Mouse (Mus musculus) neural tube, embryonic 12.5 days (tissue): ENCODE data around the gene Tnf. TPM values are rescaled to one million over a fixed set of nuclear protein-coding genes. Genes with fewer than 3 reads are reported as not detected.

Experiments
- ATAC-seq: fragments of 200-750 bp; cut with Nextera tagmentation; 2 replicates; pipeline ENCODE4 v1.8.0; 2017; ENCODE audit warnings: low read depth, mild to moderate bottlenecking, moderate TSS enrichment, moderate library complexity; ENCODE audit not compliant: low FRiP score
- H3K27ac ChIP-seq: fragments of 300-500 bp; sonication (generic); 2 replicates; pipeline ENCODE4 v1.5.1; 2016
- H3K27me3 ChIP-seq: fragments of 300-500 bp; sonication (generic); replicated peaks from 2 replicates; pipeline ENCODE4 v1.6.1; 2016; ENCODE audit warnings: mild to moderate bottlenecking
- H3K36me3 ChIP-seq: fragments of 300-500 bp; sonication (generic); 2 replicates; pipeline ENCODE4 v1.6.1; 2016; ENCODE audit warnings: mild to moderate bottlenecking
- H3K4me1 ChIP-seq: fragments of 300-500 bp; sonication (generic); 2 replicates; pipeline ENCODE4 v1.6.1; 2016
- H3K4me2 ChIP-seq: fragments of 300-500 bp; sonication (generic); replicated peaks from 2 replicates; pipeline ENCODE4 v1.6.1; 2016; ENCODE audit warnings: mild to moderate bottlenecking
- H3K4me3 ChIP-seq: fragments of 300-500 bp; sonication (generic); 2 replicates; pipeline ENCODE4 v1.5.1; 2016
- H3K9ac ChIP-seq: fragments of 300-500 bp; sonication (generic); 2 replicates; pipeline ENCODE4 v1.6.1; 2016; ENCODE audit warnings: mild to moderate bottlenecking
- H3K9me3 ChIP-seq: fragments of 300-500 bp; sonication (generic); 2 replicates; pipeline ENCODE4 v1.6.1; 2016; ENCODE audit warnings: mild to moderate bottlenecking
- WGBS: fragments of 180-500 bp; shearing (Covaris S2); methylation state at CpG from one replicate; pipeline ENCODE4 v1.1.7; 2016; 5-methylcytosine and 5-hydroxymethylcytosine counted together
- polyA plus RNA-seq: library from polyadenylated mRNA; unstranded; fragments of >200 nt; fragmentation: Nextera tagmentation; extraction: Ambion mirVana; gene quantifications from 2 replicates; pipeline ENCODE4 v1.2.1, GENCODE M21; 2016

The Tnf gene
- 0.18 TPM in 1 of 2 replicates, not detected in the other for polyA plus RNA-seq

DNA sequence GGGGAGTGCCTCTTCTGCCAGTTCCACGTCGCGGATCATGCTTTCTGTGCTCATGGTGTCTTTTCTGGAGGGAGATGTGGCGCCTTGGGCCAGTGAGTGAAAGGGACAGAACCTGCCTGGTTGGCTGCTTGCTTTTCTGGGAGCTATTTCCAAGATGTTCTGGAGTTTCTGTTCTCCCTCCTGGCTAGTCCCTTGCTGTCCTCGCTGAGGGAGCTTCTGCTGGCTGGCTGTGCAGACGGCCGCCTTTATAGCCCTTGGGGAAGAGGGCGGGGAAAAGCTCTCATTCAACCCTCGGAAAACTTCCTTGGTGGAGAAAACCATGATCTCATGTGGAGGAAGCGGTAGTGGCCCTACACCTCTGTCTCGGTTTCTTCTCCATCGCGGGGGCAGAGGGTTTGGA lies at the start of gene Tnf:
Gene Tnf, minus strand, starts transcription at position 221 of the 400 bp plus-strand sequence.
- H3K36me3 ChIP-seq = no peaks in the 10 kb centered on the region
- H3K4me1 ChIP-seq = no peaks in the 10 kb centered on the region
- 35% methylated on average over 13 of the region's 13 CpGs for WGBS
- H3K9ac ChIP-seq = no peak within 1 kb of the TSS
- no peaks in the 10 kb centered on the region for H3K9me3 ChIP-seq
- no peak within 1 kb of the TSS for H3K4me2 ChIP-seq
- no peak within 1 kb of the TSS for H3K4me3 ChIP-seq
- H3K27me3 ChIP-seq = peaks cover 23% of the 10 kb centered on the region
- H3K27ac ChIP-seq = no peak within 1 kb of the TSS
- no peak for ATAC-seq

DNA sequence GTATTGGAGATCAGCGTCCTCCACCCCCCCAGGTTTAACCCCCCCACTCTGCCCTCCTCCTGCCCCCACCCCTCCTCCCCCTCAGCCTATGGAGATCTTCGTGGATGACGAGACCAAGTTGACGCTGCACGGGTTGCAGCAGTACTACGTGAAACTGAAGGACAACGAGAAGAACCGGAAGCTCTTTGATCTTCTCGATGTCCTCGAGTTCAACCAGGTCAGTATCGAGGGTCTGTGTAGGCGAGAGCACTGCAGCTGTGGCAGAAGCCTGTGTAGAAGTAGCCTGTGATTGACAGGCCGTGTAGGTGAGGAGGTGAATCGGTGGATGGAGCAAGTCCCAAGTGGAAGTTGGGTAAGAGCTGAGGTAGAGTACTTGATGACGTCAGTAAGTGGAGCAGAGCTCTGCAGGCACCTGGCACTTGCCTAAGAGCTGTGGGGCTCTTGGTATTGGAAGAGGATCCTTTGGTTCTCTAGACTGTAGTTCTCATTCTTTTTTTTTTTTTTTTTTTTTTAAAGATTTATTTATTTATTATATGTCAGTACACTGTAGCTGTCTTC lies 49.4 kb upstream of the Tnf start:
- Histone ChIP-seq H3K27me3 (no peaks in the 10 kb centered on the region), H3K36me3 (peaks cover 80% of the 10 kb centered on the region), H3K9ac (no peak overlapping the region), H3K9me3 (no peaks in the 10 kb centered on the region), H3K4me3 (no peak overlapping the region), H3K27ac (no peak overlapping the region), H3K4me1 (peaks cover 4% of the 10 kb centered on the region; the same call in 1 of the 2 replicates), H3K4me2 (no peak overlapping the region)
- WGBS = 89% methylated on average over 15 of the region's 15 CpGs
- no peak for ATAC-seq

DNA sequence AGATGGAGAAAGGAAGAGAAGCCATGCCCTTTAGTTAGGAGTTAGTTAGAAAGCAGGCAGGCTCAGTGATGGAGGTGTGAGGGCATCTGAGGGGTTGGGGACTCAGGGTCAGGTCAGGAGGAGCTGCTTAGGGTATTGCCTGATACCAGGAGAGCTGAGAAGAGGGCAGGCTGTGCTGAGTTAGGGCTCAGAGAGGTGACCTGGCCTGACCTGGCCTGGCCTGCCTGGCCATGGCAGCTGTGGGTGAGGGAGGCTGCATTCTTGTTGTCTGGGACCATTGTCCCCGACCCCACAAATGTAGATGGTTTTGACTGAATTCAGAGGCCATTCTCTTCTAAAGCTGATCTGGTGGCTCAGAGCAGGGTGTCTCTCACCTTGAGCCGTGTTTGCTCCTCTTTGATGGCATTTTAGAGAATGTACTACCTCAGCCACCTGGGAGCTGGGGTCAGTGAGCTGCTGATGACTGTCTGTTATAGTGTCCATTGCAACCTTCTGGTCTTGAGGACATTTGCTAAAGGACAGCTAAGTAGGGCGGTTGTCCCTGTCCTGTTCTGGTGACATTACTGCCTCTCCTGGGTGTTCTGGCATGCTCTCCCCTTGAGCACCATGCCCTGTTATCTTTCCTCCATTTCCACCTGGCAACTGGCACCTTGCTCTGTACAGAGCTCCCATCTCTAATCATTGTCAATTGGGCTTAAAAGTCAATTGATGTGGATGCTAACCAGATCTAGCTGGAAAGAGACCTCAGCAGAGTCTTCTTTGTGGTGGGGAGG lies 48.7 kb upstream of the Tnf start:
- Histone ChIP-seq H3K36me3 (peaks cover 88% of the 10 kb centered on the region), H3K4me3 (no peak overlapping the region), H3K9ac (no peak overlapping the region), H3K27ac (no peak overlapping the region), H3K27me3 (no peaks in the 10 kb centered on the region), H3K4me2 (no peak overlapping the region), H3K4me1 (peaks cover 11% of the 10 kb centered on the region), H3K9me3 (no peaks in the 10 kb centered on the region)
- no peak for ATAC-seq
- 89% methylated on average over 3 of the region's 3 CpGs for WGBS

DNA sequence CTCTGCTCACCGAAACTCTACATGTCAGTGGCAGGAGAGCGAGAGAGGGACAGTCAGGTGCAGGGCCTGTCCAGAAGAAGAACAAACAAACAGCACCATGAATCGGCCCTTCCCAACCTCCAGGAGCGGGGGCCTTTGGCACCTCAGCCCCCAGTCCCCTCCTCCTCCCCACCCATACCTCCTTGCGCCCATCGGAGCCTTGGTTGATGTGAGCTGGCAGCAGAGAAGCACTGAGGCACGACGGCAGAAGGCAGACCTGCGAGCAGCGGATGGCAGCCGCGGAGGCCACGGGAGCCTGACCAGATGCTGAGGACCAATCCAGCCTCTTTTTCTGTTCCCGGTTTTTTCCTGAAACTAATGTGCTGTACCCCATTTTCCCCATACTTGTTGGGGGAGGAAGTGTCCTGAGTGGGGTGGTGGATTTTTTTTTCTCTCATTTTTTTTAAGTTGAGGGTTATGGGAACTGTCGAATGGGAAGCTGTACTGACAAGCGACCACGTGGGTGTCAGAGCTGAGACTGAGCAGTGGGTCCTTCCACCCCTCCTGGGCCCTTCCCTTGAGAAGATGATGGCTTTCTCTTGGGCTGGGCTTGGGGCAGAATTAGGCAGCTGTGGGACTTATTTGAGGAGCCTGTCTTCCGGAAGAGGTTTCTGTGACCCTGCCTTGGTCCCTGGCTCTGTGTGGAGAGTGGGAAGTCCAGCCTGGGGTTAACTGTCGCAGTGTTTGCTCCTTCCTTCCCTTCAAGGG lies 47.8 kb upstream of the Tnf start:
- no peak for ATAC-seq
- Histone ChIP-seq H3K9me3 (no peaks in the 10 kb centered on the region), H3K4me2 (no peak overlapping the region), H3K4me1 (peaks cover 20% of the 10 kb centered on the region), H3K4me3 (no peak overlapping the region), H3K9ac (no peak overlapping the region), H3K27ac (no peak overlapping the region), H3K36me3 (peaks cover 97% of the 10 kb centered on the region), H3K27me3 (no peaks in the 10 kb centered on the region)
- WGBS = 86% methylated on average over 19 of the region's 19 CpGs

DNA sequence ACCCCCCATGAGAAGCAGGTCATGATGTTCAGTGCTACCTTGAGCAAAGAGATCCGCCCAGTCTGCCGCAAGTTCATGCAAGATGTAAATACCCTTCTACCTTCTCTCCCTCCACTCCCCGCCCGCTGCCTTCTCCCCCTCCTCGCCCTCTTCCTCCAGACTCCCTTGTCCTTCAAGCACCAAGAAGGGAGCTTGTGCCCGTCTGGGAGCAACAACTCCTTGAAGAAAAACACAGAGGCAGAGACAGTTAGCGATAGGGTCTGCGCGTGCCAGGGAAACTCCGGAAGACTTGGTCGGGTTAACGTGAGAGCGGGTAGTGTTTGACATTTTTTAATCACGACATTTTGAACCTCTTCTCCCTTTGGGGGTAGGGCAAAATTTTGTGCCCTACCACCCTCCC lies 47.2 kb upstream of the Tnf start:
- H3K36me3 ChIP-seq = peaks cover 97% of the 10 kb centered on the region
- H3K9ac ChIP-seq = no peak overlapping the region
- no peak for ATAC-seq
- 91% methylated on average over 14 of the region's 14 CpGs for WGBS
- H3K4me1 ChIP-seq = peaks cover 27% of the 10 kb centered on the region
- H3K4me3 ChIP-seq = no peak overlapping the region
- H3K27me3 ChIP-seq = no peaks in the 10 kb centered on the region
- no peak overlapping the region for H3K4me2 ChIP-seq
- no peaks in the 10 kb centered on the region for H3K9me3 ChIP-seq
- H3K27ac ChIP-seq = no peak overlapping the region

DNA sequence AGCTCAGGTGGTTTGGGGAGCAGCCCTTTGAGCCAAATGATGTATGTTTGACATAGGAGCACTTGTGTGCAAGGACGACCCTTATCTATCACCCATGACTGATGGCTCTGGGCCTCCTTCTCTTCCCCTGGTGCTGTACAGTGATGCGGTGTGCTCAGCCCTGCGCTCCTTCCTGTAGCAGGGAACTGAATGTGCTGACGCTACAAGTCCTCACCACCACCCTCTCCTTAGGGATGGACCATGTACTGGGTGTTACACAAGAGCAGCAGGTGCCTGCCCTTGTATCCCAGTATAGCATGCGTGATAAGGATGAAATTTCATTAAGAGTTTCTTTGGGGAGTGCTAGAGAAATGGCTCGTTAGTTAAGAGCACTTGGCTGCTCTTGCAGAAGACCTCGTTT lies 45.3 kb upstream of the Tnf start:
- Histone ChIP-seq H3K4me1 (peaks cover 34% of the 10 kb centered on the region), H3K36me3 (peaks cover 85% of the 10 kb centered on the region), H3K4me3 (no peak overlapping the region), H3K27me3 (no peaks in the 10 kb centered on the region), H3K9me3 (no peaks in the 10 kb centered on the region), H3K4me2 (no peak overlapping the region), H3K9ac (no peak overlapping the region), H3K27ac (no peak overlapping the region)
- 85% methylated on average over 7 of the region's 7 CpGs for WGBS
- ATAC-seq = no peak

DNA sequence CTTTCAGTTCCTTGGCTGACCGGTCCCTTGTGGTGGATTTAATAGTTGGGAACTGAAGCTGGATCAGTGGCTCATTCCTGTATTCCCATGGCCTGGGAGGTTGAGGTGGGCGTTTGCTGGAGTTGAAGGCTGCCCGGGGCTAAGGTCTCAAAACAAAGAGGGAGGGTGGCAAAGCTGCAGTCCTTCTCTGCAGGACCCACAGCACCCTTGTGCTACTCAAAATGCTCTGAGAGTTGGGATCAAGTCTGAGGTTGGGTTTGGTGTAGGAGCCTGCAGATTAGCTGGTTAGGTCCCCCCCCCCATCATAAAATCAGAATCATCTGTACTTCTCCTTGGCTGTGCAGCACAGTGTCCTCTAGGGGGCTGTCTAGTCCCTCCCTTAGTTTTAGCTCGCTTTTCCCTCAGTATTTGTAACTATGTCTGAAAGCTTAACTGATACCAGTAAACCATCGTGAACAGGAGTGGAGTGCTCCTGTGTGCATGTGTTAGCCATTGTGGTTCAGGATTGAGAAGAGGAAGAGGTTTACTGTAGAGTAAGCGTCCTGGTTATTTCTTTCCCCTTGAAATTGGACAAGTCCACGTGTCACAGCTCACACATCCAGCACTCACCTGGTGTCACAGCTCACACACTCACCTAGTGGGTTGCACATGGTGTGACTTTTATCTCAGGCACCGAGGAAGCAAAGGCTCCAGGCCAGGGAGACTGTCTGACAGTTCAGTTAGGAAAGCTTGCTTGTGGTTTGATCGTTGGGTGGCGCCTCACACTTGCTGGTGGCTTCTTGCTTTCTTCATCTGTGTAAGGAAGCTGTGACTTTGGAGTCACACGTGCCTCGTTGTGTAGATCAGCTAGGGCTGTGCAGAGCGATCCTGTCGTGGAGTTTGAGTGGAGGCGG lies 44.2 kb upstream of the Tnf start:
- Histone ChIP-seq H3K36me3 (peaks cover 75% of the 10 kb centered on the region), H3K9me3 (no peaks in the 10 kb centered on the region), H3K9ac (peak overlapping the region; percentile 100; the same call in 1 of the 2 replicates), H3K27me3 (no peaks in the 10 kb centered on the region), H3K27ac (no peak overlapping the region), H3K4me1 (peaks cover 35% of the 10 kb centered on the region), H3K4me2 (peak overlapping the region; percentile 90), H3K4me3 (no peak overlapping the region)
- WGBS = 88% methylated on average over 15 of the region's 15 CpGs
- no peak for ATAC-seq

DNA sequence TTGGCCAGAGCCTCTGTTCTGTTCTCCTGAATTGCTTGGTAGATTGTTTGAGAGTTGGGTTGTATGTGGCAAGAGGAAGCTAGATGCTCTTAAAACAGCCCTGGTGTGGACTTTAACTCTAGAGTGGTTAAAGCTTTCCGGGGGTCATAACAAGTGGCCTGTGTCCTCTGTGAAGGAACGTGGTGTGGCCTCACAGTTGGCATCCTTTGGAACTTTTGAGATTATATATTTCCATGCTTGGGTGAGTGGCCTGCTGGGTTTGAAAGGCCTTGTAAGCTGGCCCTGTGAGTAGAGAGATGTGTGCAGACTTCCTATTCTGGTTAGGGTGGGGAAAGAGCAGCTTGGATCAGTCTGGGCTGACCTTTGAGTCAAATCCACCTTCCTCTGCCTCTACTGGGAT lies 43.2 kb upstream of the Tnf start:
- H3K27ac ChIP-seq = no peak overlapping the region
- no peak for ATAC-seq
- H3K27me3 ChIP-seq = no peaks in the 10 kb centered on the region
- H3K36me3 ChIP-seq = peaks cover 65% of the 10 kb centered on the region
- H3K4me3 ChIP-seq = no peak overlapping the region; the same call in 1 of the 2 replicates
- no peaks in the 10 kb centered on the region for H3K9me3 ChIP-seq
- H3K4me2 ChIP-seq = peak overlapping the region; percentile 90
- H3K4me1 ChIP-seq = peaks cover 42% of the 10 kb centered on the region
- 80% methylated on average over 2 of the region's 2 CpGs for WGBS
- peak overlapping the region; percentile 100; the same call in 1 of the 2 replicates for H3K9ac ChIP-seq

DNA sequence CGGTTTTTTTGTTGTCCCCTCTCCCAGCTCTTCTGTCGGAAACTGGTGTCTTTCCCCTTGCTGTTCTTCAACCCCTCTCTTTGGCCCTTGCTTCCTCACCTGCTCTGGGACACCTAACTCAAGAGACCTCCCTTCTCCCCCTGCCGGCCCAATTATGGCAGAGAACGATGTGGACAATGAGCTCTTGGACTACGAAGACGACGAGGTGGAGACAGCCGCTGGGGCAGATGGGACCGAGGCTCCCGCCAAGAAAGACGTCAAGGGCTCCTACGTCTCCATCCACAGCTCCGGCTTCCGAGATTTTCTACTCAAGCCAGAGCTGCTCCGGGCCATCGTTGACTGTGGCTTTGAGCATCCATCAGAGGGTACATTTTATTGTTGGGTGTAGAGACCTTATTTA lies 41.3 kb upstream of the Tnf start:
- Histone ChIP-seq H3K9ac (peak overlapping the region; percentile 100), H3K4me1 (peaks cover 42% of the 10 kb centered on the region), H3K27me3 (no peaks in the 10 kb centered on the region), H3K27ac (peak overlapping the region; percentile 96), H3K9me3 (no peaks in the 10 kb centered on the region), H3K4me2 (peak overlapping the region; percentile 90), H3K36me3 (peaks cover 47% of the 10 kb centered on the region), H3K4me3 (peak overlapping the region; percentile 94)
- 7% methylated on average over 16 of the region's 16 CpGs for WGBS
- ATAC-seq = no peak

DNA sequence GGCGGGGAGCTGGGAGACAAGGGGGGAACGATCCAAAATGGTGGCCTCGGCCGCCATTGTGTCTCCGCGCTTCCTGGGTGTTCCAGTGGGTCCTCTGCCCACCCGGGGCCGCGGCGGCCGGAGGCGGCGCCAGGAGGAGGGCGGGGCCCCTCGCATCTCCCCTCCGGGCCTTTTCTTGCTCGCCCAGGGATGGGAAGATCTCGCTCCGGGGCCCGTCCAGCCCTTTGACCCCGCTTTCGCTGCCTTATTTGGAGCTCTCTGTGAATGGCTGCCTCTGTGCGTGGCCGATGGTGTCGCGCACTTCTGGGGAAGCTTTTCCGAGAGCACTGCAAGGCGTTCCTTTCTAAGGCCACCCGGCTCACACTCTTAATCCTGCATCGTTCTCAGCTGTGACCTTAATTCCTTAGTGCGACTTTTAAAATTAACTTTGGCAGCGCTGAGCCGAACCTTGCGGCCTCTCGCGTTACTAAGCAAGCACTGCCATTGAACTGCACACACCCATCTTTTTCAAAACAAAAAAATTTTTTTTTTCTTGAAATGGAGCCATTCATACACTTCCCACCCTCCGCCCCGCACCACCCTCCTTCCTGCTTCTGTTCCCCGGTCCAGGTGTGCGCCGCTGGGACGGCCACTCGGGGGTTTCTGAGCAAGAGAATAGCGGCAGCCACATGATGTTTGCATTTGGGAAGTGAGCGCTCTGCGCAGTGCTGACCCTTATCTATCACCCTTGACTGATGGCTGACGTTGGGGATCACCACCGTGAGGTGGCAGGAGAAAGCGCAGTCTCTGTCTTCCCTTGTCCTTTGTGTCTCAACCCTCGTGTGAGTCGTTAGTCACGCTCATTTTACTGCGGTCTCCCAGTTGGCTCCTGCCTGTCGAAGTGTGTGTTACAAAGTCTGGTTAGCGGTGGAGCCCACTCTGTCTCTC lies 40.5 kb upstream of the Tnf start:
- Histone ChIP-seq H3K27me3 (no peaks in the 10 kb centered on the region), H3K4me3 (peak overlapping the region; percentile 94), H3K27ac (peak overlapping the region; percentile 96), H3K4me2 (peak overlapping the region; percentile 90), H3K9me3 (no peaks in the 10 kb centered on the region), H3K4me1 (peaks cover 44% of the 10 kb centered on the region), H3K36me3 (peaks cover 39% of the 10 kb centered on the region), H3K9ac (peak overlapping the region; percentile 100)
- ATAC-seq = peak; percentile 73
- WGBS = under 1% methylated on average over 55 of the region's 55 CpGs
